In the genomic region with DNA sequence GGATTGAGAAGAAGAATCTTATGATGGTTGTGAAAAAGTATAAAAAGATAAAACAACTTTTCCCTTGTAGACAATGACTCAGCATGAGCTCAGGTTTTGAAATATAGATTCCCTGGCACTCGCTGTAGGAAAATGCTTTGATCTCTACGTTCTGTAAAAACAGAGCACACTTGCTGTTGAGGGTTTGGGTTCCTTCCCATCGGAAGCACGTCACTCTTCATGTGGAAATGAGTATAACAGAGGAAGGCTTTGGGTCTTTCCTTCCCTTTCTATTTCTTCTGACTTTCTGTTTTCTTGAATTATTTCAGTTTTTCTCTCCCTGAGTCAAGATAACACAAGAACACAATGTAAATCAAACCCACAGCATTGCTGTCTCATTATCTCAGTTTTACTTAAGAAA, we compare ENCODE assay signal across 18 mouse cellular contexts.
DNase-seq lines count a peak whose midpoint lies in the region; ATAC-seq and TF ChIP-seq lines count a peak whose summit lies in the region.
"Had no signal": no experiment of that assay in that cellular context is flagged by ENCODE, and none has a peak within 500 bp of the region (broad histone marks: within the 10 kb centered on the region; RNA-seq: fewer than 3 reads in every experiment).

No protein-coding gene starts in this region.

- ATAC-seq in hematopoietic stem cell, adult 5-6 weeks (replicated peaks in 1 of 2; ENCODE audit: insufficient read depth in 1 of 2, low FRiP score in 2 of 2, low TSS enrichment in 1 of 2, low read depth in 1 of 2, poor library complexity in 2 of 2, severe bottlenecking in 2 of 2) = peak; percentile 42 to 84; a peak in 2 of 4 replicates

- no peaks in the 10 kb centered on the region for H3K79me3 ChIP-seq in C2C12 (ENCODE audit: low read depth)

- no peaks in the 10 kb centered on the region for H3K79me2 ChIP-seq in C2C12 (ENCODE audit: control insufficient read depth, insufficient read depth)

- H3K27me3 ChIP-seq in C2C12 (ENCODE audit: control insufficient read depth, insufficient read depth, insufficient read length) = no peaks in the 10 kb centered on the region
- H3K27me3 ChIP-seq: hindbrain, embryonic 15.5 days had no signal

- no peak overlapping the region for H3K4me3 ChIP-seq in C2C12 (ENCODE audit: insufficient read depth, poor library complexity, severe bottlenecking)
- H3K4me3 ChIP-seq: forebrain, embryonic 10.5 days; gastrocnemius, adult 2 months; heart, embryonic 10.5 days; hindbrain, embryonic 15.5 days; midbrain, embryonic 10.5 days had no signal

- no peaks in the 10 kb centered on the region for H3K36me3 ChIP-seq in C2C12 (ENCODE audit: control insufficient read depth, insufficient read depth)
- H3K36me3 ChIP-seq: forebrain, embryonic 10.5 days; heart, embryonic 10.5 days; hindbrain, embryonic 15.5 days; midbrain, embryonic 10.5 days had no signal

- peak; percentile 18 for DNase-seq in heart, adult 11 months
- no peak for DNase-seq in heart, adult 18-20 months
- peak; percentile 49 for DNase-seq in NIH3T3 (ENCODE audit: low read depth)
- no peak for DNase-seq in neural tube, embryonic 10.5 days (ENCODE audit: extremely low spot score, low spot score)
- no peak for DNase-seq in thymus, postnatal 10 days (ENCODE audit: low spot score in 2 of 2)
- DNase-seq: adrenal gland, postnatal 25 days; cerebellum, adult 9-11 months; gastrocnemius, adult 2 months; heart, postnatal 4 days; layer of hippocampus, adult 9-11 months; lung, postnatal 4 days; thymus, adult 2 months had no signal

- TF ChIP-seq CTCF in C2C12 (IDR thresholded peaks at IDR 0.05; ENCODE audit: control insufficient read depth, insufficient read depth, insufficient read length) = no peak

- no peak overlapping the region for H3ac ChIP-seq in C2C12 (ENCODE audit: control insufficient read depth, insufficient read length, low read depth)

TF ChIP-seq in C2C12, 6 proteins besides CTCF, POLR2A, EP300 and RAD21:
- peak; percentile 44 for TF ChIP-seq FOSL1 (IDR thresholded peaks at IDR 0.05; ENCODE audit: insufficient read depth, low read length, poor library complexity, severe bottlenecking)
- TF ChIP-seq CEBPB (IDR thresholded peaks at IDR 0.05; ENCODE audit: low read depth) = peak; percentile 35
- no peak for TF ChIP-seq MAX (IDR thresholded peaks at IDR 0.05)
- TF ChIP-seq MYOD1 (IDR thresholded peaks at IDR 0.05; ENCODE audit: control insufficient read depth, insufficient read length, low read depth) = peak; percentile 33
- TF ChIP-seq USF1 (IDR thresholded peaks at IDR 0.05; ENCODE audit: low read depth) = no peak
- no peak for TF ChIP-seq MYOG (IDR thresholded peaks at IDR 0.05; ENCODE audit: control insufficient read depth, extremely low read depth, insufficient read length)

Comparison
In these comparisons a context has a peak if more than half of its experiments do, and no peak if none do; other contexts are left out.
1. DNase-seq: peak in heart, adult 11 months (single experiment) and NIH3T3 (single experiment); none in heart, adult 18-20 months (0 of 2), neural tube, embryonic 10.5 days (single experiment) and thymus, postnatal 10 days (0 of 2).